Mouse (Mus musculus) Patski (cell line): ENCODE data around the gene Fam124a. TPM values are rescaled to one million over a fixed set of nuclear protein-coding genes. Genes with fewer than 3 reads are reported as not detected.

ENCODE experiments used
- ATAC-seq: fragments of 100-300 bp; one replicate; pipeline ENCODE4 v1.8.0; 2021
- CTCF ChIA-PET: fragments of 350-600 bp; sonication (Branson Sonifier 250); formaldehyde crosslinking; loops from one replicate; lab custom pipeline; 2022; ENCODE audit warnings: inconsistent platforms; lab: Charles Lee
- POLR2A ChIA-PET: fragments of 350-600 bp; sonication (Branson Sonifier 250); formaldehyde crosslinking; loops from one replicate; lab custom pipeline; 2022; ENCODE audit warnings: antibody characterized with exemption, inconsistent platforms; lab: Charles Lee
- DNase-seq: peaks from one replicate; pipeline ENCODE4 v3.0.0-alpha.2; 2011; ENCODE audit warnings: low read depth, low spot score
- H3K27me3 ChIP-seq: fragments of 371-371 bp; one replicate; pipeline ENCODE4 v1.5.1; 2021
- CTCF ChIP-seq: fragments of 100-300 bp; IDR thresholded peaks from one replicate; pipeline ENCODE4 v1.5.1; 2021
- in situ Hi-C: fragments of 300-500 bp; cut with MboI; formaldehyde crosslinking; loops from 3 replicates; pipeline ENCODE4 v1.11.1; 2018; ENCODE audit warnings: low pct_unique_long_range_greater_than_20kb, mixed read lengths
- polyA plus RNA-seq: library from polyadenylated mRNA; unstranded; gene quantifications from one replicate; pipeline ENCODE4 v1.2.3, GENCODE M21; 2021

Fam124a gene
- polyA plus RNA-seq, 1 experiment from 2014 or later, result 1.1 TPM

DNA sequence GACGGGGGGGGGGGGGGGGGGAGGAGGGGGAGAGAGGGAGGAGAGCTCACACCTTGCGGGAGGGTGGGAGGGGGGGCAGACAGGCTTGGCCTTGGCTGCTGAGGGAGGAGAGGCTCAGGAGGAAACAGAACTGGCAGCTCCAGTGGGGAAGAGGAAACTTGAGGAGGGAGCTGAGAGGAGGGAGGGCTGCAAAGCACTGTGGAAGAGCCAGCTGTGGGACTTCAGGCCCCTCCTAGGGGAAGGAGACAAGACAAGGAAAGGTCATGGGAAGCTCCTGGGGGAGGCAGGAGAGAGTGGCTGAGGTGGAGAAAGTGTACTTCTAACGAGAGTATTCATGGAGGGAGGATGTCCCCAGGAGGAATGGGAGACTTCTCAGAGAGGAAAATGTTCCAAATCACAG, 17.9 kb downstream of the Fam124a start:
- no peak for ATAC-seq
- in situ Hi-C loops, result no loop called here
- H3K27me3 ChIP-seq, result peaks cover 7% of the 10 kb centered on the region
- ChIA-PET CTCF (no interaction called here), POLR2A (no interaction called here)
- DNase-seq, result no peak
- TF ChIP-seq CTCF, result no peak

DNA sequence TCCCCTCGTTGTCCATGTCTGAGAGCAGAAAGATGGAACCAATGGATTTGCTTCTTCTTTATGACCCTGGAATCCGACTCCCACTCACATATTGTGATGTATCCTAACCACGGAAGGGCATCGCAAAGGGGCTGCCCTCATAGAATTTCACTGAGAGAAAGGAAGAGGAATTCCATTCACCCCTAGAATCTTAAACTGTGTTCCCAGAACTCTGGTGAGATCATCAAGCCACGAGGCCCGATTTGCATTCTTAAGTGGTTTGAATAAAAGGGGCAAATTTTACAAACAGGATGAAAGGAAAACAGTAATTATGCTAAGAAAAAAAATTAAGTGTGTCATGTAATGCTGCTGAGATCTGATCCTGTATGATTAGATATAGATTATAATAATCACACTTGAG, 19.4 kb downstream of the Fam124a start:
- ATAC-seq (no peak), DNase-seq (no peak)
- TF ChIP-seq CTCF, result no peak
- in situ Hi-C loops, result no loop called here
- POLR2A ChIA-PET, result no interaction called here
- CTCF ChIA-PET, result interaction anchor here (1.3 kb wide), 1 partner anchor 10 kb away, joined by 3 read pairs; no protein-coding TSS in a partner anchor
- peaks cover 8% of the 10 kb centered on the region for H3K27me3 ChIP-seq

DNA sequence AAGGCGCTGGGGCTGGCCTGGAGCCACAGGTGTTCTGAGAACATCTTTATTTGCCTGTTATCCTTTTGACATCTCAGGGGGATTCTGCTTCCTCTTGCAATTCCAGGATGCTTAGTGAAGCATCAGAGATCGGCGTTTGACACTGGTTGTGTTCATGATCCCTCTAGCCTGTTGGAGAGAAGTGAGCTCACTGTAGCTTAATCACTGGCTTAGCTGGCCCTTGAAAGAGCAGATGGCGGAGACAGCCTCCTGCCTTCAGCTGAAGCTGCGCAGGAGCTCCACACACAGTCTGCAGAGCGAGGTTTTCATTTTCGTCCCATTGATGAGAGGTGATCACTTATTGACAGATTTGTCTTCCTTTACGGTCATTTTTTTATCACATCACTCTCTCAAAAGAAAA, 20.3 kb downstream of the Fam124a start:
- in situ Hi-C loops, result no loop called here
- no peak for DNase-seq
- CTCF ChIA-PET, result interaction anchor here (1.3 kb wide), 1 partner anchor 9 kb away, joined by 3 read pairs; no protein-coding TSS in a partner anchor

DNA sequence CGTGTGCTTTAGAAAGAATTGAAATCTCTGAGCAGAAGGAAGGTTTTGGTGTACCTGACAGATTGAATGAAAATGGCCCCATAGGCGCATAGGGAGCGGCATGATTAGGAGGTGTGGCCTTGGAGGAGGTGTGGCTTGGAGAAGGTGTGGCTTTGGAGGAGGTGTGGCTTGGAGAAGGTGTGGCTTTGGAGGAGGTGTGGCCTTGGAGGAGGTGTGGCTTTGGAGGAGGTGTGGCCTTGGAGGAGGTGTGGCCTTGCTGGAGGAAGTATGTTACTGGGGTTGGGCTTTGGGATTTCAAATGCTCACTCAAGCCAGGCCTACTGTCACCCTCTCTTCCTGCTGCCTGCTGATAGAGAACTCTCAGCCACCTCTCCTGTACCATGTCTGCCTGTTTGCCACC, 25.4 kb downstream of the Fam124a start:
- POLR2A ChIA-PET, result no interaction called here
- CTCF ChIA-PET, result no interaction called here
- TF ChIP-seq CTCF, result no peak
- in situ Hi-C loops, result no loop called here
- H3K27me3 ChIP-seq, result peaks cover 20% of the 10 kb centered on the region
- no peak for ATAC-seq
- no peak for DNase-seq

More for the DNA sequence above, 20.3 kb downstream of the Fam124a start:
- ATAC-seq, result no peak
- no peak for TF ChIP-seq CTCF
- peaks cover 12% of the 10 kb centered on the region for H3K27me3 ChIP-seq
- POLR2A ChIA-PET, result no interaction called here

DNA sequence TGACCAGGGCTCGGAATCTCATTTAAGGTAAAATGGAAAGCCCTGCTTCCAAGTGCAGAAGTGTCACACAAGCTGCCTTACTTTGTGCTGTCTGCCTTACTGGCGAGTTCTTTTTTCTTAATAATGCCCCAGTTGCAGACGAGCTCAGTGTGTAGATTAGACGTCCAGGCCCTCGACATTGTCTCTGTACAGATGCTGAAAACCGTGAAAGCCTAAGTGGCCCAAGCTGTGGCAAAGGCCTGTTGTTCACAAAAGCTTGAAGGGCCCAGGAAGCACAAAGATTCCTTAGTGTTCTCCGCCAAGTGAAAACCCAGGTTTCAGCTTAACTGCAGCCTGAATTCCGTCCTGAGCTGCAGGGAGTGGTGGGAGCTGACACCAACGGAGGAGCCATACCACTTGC, 26.2 kb downstream of the Fam124a start:
- H3K27me3 ChIP-seq, result peaks cover 26% of the 10 kb centered on the region
- ChIA-PET CTCF (interaction anchor here (0.6 kb wide), 1 partner anchor 35 kb away, joined by 3 read pairs; no protein-coding TSS in a partner anchor), POLR2A (no interaction called here)
- ATAC-seq, result no peak
- DNase-seq, result no peak
- in situ Hi-C loops, result no loop called here
- no peak for TF ChIP-seq CTCF

DNA sequence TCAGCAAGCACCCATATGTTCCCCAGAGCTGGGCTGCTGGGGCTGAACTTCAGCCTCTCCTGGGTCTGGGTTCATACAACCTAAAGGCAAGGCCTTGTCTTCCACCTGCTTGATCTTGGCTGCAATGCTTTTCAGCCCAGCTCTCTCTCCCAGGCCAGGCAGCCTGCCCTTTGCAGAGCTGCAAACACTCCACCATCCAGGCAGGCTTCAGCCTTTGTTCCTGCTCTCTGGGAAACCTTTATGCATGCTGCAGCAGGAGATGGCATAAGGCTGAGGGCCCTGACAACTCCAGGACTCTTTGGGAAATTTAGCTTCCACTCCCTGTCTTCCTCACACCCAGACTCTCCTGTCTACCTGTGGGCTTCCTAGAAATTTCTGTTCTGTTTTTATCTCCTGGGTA, 29.1 kb downstream of the Fam124a start:
- DNase-seq, result no peak
- peaks cover 34% of the 10 kb centered on the region for H3K27me3 ChIP-seq
- TF ChIP-seq CTCF, result no peak
- ATAC-seq, result no peak
- POLR2A ChIA-PET, result no interaction called here
- CTCF ChIA-PET, result interaction anchor here (1.6 kb wide), 1 partner anchor 9 kb away, joined by 3 read pairs; no protein-coding TSS in a partner anchor
- in situ Hi-C loops, result no loop called here

DNA sequence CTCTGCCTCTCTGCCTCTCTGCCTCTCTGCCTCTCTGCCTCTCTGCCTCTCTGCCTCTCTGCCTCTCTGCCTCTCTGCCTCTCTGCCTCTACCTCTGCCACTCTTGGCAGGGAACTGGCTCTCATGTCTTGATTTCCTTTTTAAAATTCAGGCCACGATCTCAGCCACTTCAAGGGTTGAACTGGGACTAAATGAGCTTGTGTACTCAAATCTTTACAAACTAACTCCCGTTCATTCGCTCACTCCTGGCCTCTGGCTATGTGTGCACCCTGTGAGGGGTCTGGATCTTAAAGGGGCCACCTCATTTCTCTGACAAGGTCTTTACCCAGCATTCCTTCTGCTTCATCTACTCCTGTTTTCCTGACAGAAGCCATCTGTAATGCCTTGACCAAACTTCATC, 29.8 kb downstream of the Fam124a start:
- peaks cover 34% of the 10 kb centered on the region for H3K27me3 ChIP-seq
- DNase-seq (no peak), ATAC-seq (no peak)
- ChIA-PET POLR2A (no interaction called here), CTCF (interaction anchor here (0.7 to 1.6 kb wide), 2 partner anchors 10 to 11 kb away, joined by 3 to 4 read pairs; no protein-coding TSS in a partner anchor)
- in situ Hi-C loops, result no loop called here
- TF ChIP-seq CTCF, result no peak

DNA sequence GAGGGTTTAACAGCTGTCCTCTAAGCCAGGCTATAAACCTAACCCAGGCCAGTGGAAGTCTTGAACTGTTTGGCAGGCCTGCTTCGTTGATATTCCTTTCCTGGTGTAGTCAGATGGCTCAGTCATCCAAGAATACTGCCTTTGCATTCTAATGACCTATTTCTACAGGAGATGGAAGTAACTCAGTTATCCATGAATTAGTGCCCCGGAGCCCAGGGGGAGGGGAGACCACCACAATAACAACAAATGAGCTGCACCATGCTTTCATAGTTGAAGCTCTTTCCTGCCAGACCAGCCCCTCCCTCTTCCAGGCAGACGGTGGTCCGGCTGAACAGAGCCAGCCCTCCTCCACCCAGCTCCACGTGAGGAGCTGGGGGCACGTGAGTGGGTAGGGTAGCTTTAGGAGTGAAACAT, 44.6 kb downstream of the Fam124a start:
- H3K27me3 ChIP-seq, result no peaks in the 10 kb centered on the region
- POLR2A ChIA-PET, result interaction anchor here (0.7 kb wide), 1 partner anchor 9 kb away, joined by 3 read pairs; no protein-coding TSS in a partner anchor
- CTCF ChIA-PET, result no interaction called here
- no peak for DNase-seq
- no peak for ATAC-seq
- TF ChIP-seq CTCF, result no peak
- in situ Hi-C loops, result no loop called here

DNA sequence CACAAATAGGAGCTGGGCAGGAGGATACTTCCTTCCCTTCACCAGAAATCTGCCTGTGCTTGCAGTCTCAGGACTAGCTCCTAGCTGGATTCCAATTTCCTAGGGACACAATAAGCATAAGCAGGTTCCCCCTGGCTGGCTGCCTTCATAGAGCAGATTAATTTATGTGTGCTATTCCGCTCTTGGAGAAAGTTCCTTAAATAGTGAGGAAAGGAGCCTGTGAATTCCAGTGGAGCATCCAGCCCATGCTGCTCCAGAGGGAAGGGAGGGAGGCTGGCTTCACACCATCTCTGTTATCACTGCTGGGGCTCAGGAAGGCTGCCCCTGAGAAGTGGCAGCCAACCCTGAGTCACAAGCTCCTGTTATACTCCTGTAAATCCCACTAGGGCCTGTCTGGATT, 46.7 kb downstream of the Fam124a start:
- in situ Hi-C loops, result no loop called here
- POLR2A ChIA-PET, result no interaction called here
- DNase-seq (no peak), ATAC-seq (no peak)
- no peaks in the 10 kb centered on the region for H3K27me3 ChIP-seq
- TF ChIP-seq CTCF, result no peak
- CTCF ChIA-PET, result no interaction called here

DNA sequence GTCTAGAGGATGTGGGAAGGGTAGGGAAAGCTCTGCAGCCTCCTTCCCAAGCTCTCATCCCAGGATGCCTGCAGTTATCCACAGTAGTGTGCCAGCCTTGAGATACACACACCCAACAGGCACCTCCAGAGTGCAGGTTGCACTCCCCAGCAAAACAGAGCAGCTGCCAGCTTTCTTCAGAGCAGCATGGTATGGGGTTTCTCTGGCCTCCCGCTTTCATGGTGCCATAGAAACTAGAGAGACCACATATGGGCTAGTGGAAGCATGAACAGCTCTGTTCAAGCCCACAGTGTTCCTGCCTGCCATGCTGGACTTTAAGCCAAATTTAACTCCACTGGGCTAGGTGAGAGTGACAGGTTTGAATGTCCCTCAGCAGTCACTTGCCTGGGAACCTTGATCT, 47.3 kb downstream of the Fam124a start:
- ChIA-PET CTCF (no interaction called here), POLR2A (no interaction called here)
- no peaks in the 10 kb centered on the region for H3K27me3 ChIP-seq
- TF ChIP-seq CTCF, result no peak
- ATAC-seq, result no peak
- no peak for DNase-seq
- in situ Hi-C loops, result no loop called here

DNA sequence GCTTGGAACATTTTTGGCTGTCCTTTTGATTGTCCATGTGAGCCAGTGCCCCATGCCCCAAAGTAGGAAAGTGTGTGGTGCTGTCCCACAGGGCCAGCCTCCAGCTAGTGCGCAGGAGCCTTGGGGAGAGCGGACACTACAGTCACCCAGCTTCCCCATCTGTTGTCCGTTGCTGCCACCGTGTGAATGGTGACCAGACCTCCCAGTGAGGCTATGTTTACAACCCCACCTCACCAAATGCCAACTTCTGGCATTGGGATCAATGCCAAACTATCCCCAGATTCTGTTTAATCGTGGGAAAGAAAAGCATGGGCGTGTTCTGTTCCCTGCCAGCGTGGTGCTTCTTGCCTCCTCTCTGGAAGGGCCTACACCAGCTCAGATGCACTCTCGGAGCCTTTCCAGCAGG, 52.3 kb downstream of the Fam124a start:
- no peak for TF ChIP-seq CTCF
- POLR2A ChIA-PET, result interaction anchor here (0.6 kb wide), 1 partner anchor 10 kb away, joined by 3 read pairs; no protein-coding TSS in a partner anchor
- in situ Hi-C loops, result no loop called here
- no peak for DNase-seq
- no peak for ATAC-seq
- CTCF ChIA-PET, result no interaction called here
- no peaks in the 10 kb centered on the region for H3K27me3 ChIP-seq

DNA sequence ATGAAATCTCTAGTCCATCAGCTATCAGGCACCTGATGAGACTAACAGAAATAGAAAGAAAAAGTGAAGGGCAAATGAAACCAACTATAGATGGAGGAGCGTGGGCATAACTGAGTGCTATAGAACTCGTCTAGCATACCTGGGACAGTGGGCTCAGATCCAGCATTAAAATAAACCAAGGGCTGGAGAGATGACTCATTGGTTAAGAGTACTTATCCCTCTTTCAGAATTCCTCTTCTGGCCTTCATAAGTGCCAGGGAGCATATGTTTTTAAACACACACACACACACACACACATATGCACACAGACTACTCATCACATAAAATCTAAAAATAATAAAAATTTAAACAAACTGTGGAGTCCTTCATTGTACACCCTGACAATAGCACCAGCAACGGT, 54.4 kb downstream of the Fam124a start:
- ChIA-PET CTCF (no interaction called here), POLR2A (no interaction called here)
- in situ Hi-C loops, result no loop called here
- no peak for TF ChIP-seq CTCF
- no peak for DNase-seq
- no peak for ATAC-seq
- no peaks in the 10 kb centered on the region for H3K27me3 ChIP-seq
